ENCODE assay signal across 8 mouse cellular contexts in genomic region chr16:30977186-30977585, GRCm38 (mm10).
DNase-seq lines count a peak whose midpoint lies in the region; ATAC-seq and TF ChIP-seq lines count a peak whose summit lies in the region.

No protein-coding gene starts in this region.

- no peak overlapping the region for H3K4me3 ChIP-seq in MEL (ENCODE audit: control insufficient read depth in 1 of 2, insufficient read depth in 1 of 2, low read depth in 2 of 2, low read length in 2 of 2)
- H3K4me3 ChIP-seq in hindbrain, embryonic 10.5 days: 0 out of 2 replicates have a peak overlapping the region, but pooled peaks have one; percentile 9
- no peak overlapping the region for H3K4me3 ChIP-seq in lung, postnatal 0 days (ENCODE audit: low read depth, low read length)

- WGBS in hindbrain, embryonic 10.5 days: 5% methylated on average over 3 of the region's 3 CpGs
- 2% methylated on average over 3 of the region's 3 CpGs for WGBS in lung, postnatal 0 days

- no peaks in the 10 kb centered on the region for H3K9me3 ChIP-seq in MEL (replicated peaks; ENCODE audit: insufficient read depth, low read length)
- no peaks in the 10 kb centered on the region for H3K9me3 ChIP-seq in hindbrain, embryonic 10.5 days
- no peaks in the 10 kb centered on the region for H3K9me3 ChIP-seq in lung, postnatal 0 days (ENCODE audit: low read length)

- H3K27me3 ChIP-seq in MEL (ENCODE audit: control insufficient read depth in 1 of 2, insufficient read depth in 2 of 2, low read length in 2 of 2): no peaks in the 10 kb centered on the region
- H3K27me3 ChIP-seq in hindbrain, embryonic 10.5 days (ENCODE audit: insufficient read depth, poor library complexity, severe bottlenecking): no peaks in the 10 kb centered on the region
- H3K27me3 ChIP-seq in lung, postnatal 0 days (replicated peaks; ENCODE audit: insufficient read depth, low read length): no peaks in the 10 kb centered on the region

- no peak overlapping the region for H3K27ac ChIP-seq in MEL (ENCODE audit: control insufficient read depth, low read depth, low read length)
- H3K27ac ChIP-seq in hindbrain, embryonic 10.5 days: peak overlapping the region; percentile 59; the same call in 1 of the 2 replicates
- no peak overlapping the region for H3K27ac ChIP-seq in lung, postnatal 0 days (ENCODE audit: low read length)

- H3K4me2 ChIP-seq in lung, postnatal 0 days (replicated peaks; ENCODE audit: low read depth, low read length): no peak overlapping the region

- no peaks in the 10 kb centered on the region for H3K4me1 ChIP-seq in MEL (ENCODE audit: control insufficient read depth in 1 of 2, insufficient read depth in 2 of 2, low read length in 2 of 2)
- peaks cover 22% of the 10 kb centered on the region for H3K4me1 ChIP-seq in hindbrain, embryonic 10.5 days (replicated peaks)
- peaks cover 9% of the 10 kb centered on the region for H3K4me1 ChIP-seq in lung, postnatal 0 days (ENCODE audit: insufficient read depth, low read depth, low read length)

- DNase-seq in MEL (ENCODE audit: low read depth, low spot score): peak; percentile 91
- DNase-seq in cerebellum, adult 8-10 months: peak; percentile 84
- peak; percentile 92 for DNase-seq in hindbrain, embryonic 10.5 days (ENCODE audit: low spot score)
- peak; percentile 96 for DNase-seq in layer of hippocampus, adult 9-11 months
- DNase-seq in lung, postnatal 0 days (ENCODE audit: low spot score): peak; percentile 96
- peak; percentile 85 for DNase-seq in ovary, postnatal 14 days (ENCODE audit: low spot score)
- peak; percentile 96 for DNase-seq in thymus, postnatal 14 days

- TF ChIP-seq POLR2A in MEL (IDR thresholded peaks at IDR 0.05; ENCODE audit: control insufficient read depth in 1 of 2, insufficient read depth in 1 of 2, low read depth in 1 of 2, low read length in 2 of 2, poor library complexity in 1 of 2): no peak

- 0 out of 4 replicates have a peak, but pooled peaks cover 0 to 2% of the 10 kb centered on the region in 2 experiments for H3K36me3 ChIP-seq in MEL (ENCODE audit: control insufficient read depth in 1 of 2, insufficient read depth in 2 of 2, low read length in 2 of 2)
- H3K36me3 ChIP-seq in hindbrain, embryonic 10.5 days: no peaks in the 10 kb centered on the region
- H3K36me3 ChIP-seq in lung, postnatal 0 days (ENCODE audit: insufficient read depth, low read length): no peaks in the 10 kb centered on the region

- H3K79me2 ChIP-seq in MEL (ENCODE audit: control insufficient read depth, insufficient read depth, low read length, poor library complexity): no peaks in the 10 kb centered on the region

- peak; percentile 77 for TF ChIP-seq RAD21 in MEL (IDR thresholded peaks at IDR 0.05; ENCODE audit: low read depth, low read length)

- ATAC-seq in frontal cortex, adult (ENCODE audit: low TSS enrichment): peak; percentile 91
- peak; percentile 86 for ATAC-seq in lung, postnatal 0 days

- TF ChIP-seq EP300 in MEL (IDR thresholded peaks at IDR 0.05; ENCODE audit: low read depth in 1 of 2, low read length in 2 of 2): no peak
- TF ChIP-seq EP300 in lung, postnatal 0 days (IDR thresholded peaks at IDR 0.05): no peak

- peak; percentile 84 to 98 (median 92) for TF ChIP-seq CTCF in MEL (IDR thresholded peaks at IDR 0.05 in 2 of 3, conservative IDR thresholded peaks at IDR 0.05 in 1 of 3; ENCODE audit: control insufficient read depth in 1 of 3, insufficient read depth in 1 of 3, low read depth in 2 of 3, low read length in 3 of 3, poor library complexity in 1 of 3, severe bottlenecking in 1 of 3)
- peak; percentile 100 for TF ChIP-seq CTCF in lung, postnatal 0 days (IDR thresholded peaks at IDR 0.05)

- no peak overlapping the region for H3K9ac ChIP-seq in MEL (ENCODE audit: control insufficient read depth, low read depth, low read length, poor library complexity, severe bottlenecking)
- no peak overlapping the region for H3K9ac ChIP-seq in lung, postnatal 0 days (replicated peaks; ENCODE audit: low read depth)

TF ChIP-seq in MEL, 35 proteins besides CTCF, POLR2A, EP300 and RAD21:
- TF ChIP-seq TCF12 (IDR thresholded peaks at IDR 0.05; ENCODE audit: low read depth, low read length): 0 out of 2 replicates have a peak, but pooled peaks have one; percentile 4
- no peak for TF ChIP-seq CHD2 (IDR thresholded peaks at IDR 0.05; ENCODE audit: low read length)
- peak; percentile 84 for TF ChIP-seq SMC3 (IDR thresholded peaks at IDR 0.05; ENCODE audit: low read depth, low read length)
- peak; percentile 60 for TF ChIP-seq ZC3H11A (IDR thresholded peaks at IDR 0.05; ENCODE audit: low read depth, low read length)
- TF ChIP-seq RCOR1 (IDR thresholded peaks at IDR 0.05; ENCODE audit: low read depth, low read length): peak; percentile 78
- 0 out of 2 replicates have a peak, but pooled peaks have one; percentile 23 for TF ChIP-seq SIN3A (IDR thresholded peaks at IDR 0.05; ENCODE audit: low read length)
